Comparison of ENCODE assay signal across 8 mouse cellular contexts in the genomic region with DNA sequence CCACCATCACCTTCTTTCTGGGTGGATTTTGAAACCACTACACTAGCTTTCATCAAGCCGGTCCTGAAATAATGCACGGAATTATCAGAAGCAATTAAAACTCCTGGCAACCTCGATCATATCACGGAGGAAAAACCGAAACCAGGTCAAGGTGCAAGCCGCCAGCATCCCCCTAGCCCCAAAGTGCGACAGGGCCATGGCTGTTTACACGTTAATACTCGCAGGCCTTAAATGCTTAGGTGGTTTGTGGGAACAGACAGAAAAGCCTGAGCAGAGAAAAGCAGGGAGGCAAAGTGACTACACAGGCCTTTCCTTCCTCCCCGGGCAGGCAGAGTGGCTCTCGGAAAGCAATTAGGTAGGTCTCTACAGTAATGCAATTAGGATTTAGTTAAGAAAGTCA. TPM values are rescaled to one million over a fixed set of nuclear protein-coding genes. Genes with fewer than 3 reads are reported as not detected.
DNase-seq lines count a peak whose midpoint lies in the region; ATAC-seq and TF ChIP-seq lines count a peak whose summit lies in the region.

No protein-coding gene starts in this region.

- DNase-seq in retina, postnatal 1 day, result peak; percentile 17
- no peak for DNase-seq in retina, embryonic 14.5 days (ENCODE audit: low spot score)
- DNase-seq in c-Kit-positive CD71-positive TER-119-positive erythroid progenitor cells, embryonic 14.5 days (ENCODE audit: low spot score), result peak; percentile 30
- peak; percentile 12 for DNase-seq in heart, postnatal 0 days (ENCODE audit: low spot score)
- no peak for DNase-seq in neural tube, embryonic 11.5 days (ENCODE audit: low spot score)
- no peak for DNase-seq in left cerebral cortex, adult 11 months (ENCODE audit: low spot score)
- no peak for DNase-seq in right cerebral cortex, adult 18-20 months

- no peak for TF ChIP-seq CTCF in heart, postnatal 0 days (IDR thresholded peaks at IDR 0.05; ENCODE audit: low read depth)

- peaks cover 30% of the 10 kb centered on the region for H3K4me1 ChIP-seq in heart, postnatal 0 days (ENCODE audit: control insufficient read depth, insufficient read depth)
- peaks cover 35% of the 10 kb centered on the region for H3K4me1 ChIP-seq in limb, embryonic 12.5 days (replicated peaks)
- H3K4me1 ChIP-seq in neural tube, embryonic 11.5 days (ENCODE audit: control insufficient read depth, insufficient read depth, low read length), result peaks cover 24% of the 10 kb centered on the region

- peak overlapping the region; percentile 81 for H3K4me3 ChIP-seq in heart, postnatal 0 days (ENCODE audit: low read depth, low read length)
- H3K4me3 ChIP-seq in limb, embryonic 12.5 days (replicated peaks), result peak overlapping the region; percentile 77
- H3K4me3 ChIP-seq in neural tube, embryonic 11.5 days (ENCODE audit: low read depth, low read length), result peak overlapping the region; percentile 94

- H3K36me3 ChIP-seq in heart, postnatal 0 days (replicated peaks; ENCODE audit: control insufficient read depth, insufficient read depth, low read length), result no peaks in the 10 kb centered on the region
- no peaks in the 10 kb centered on the region for H3K36me3 ChIP-seq in limb, embryonic 12.5 days
- no peaks in the 10 kb centered on the region for H3K36me3 ChIP-seq in neural tube, embryonic 11.5 days (ENCODE audit: control insufficient read depth, insufficient read depth, low read length)

- no peak for ATAC-seq in heart, postnatal 0 days (ENCODE audit: insufficient read depth, low read depth)
- ATAC-seq in limb, embryonic 12.5 days (ENCODE audit: insufficient number of reproducible peaks, insufficient read depth, low FRiP score, low TSS enrichment, low read depth), result no peak
- ATAC-seq in neural tube, embryonic 11.5 days (ENCODE audit: insufficient read depth, low FRiP score, low TSS enrichment), result no peak

- WGBS in heart, postnatal 0 days, result 4% methylated on average over 11 of the region's 11 CpGs
- WGBS in limb, embryonic 12.5 days, result 8% methylated on average over 11 of the region's 11 CpGs
- 8% methylated on average over 11 of the region's 11 CpGs for WGBS in neural tube, embryonic 11.5 days

- no peak for TF ChIP-seq EP300 in heart, postnatal 0 days (IDR thresholded peaks at IDR 0.05; ENCODE audit: low read depth)

- H3K27ac ChIP-seq in heart, postnatal 0 days (ENCODE audit: low read depth), result peak overlapping the region; percentile 95
- peak overlapping the region; percentile 92 for H3K27ac ChIP-seq in limb, embryonic 12.5 days
- H3K27ac ChIP-seq in neural tube, embryonic 11.5 days (ENCODE audit: low read depth, low read length), result 0 out of 2 replicates have a peak overlapping the region, but pooled peaks have one; percentile 27

- peak overlapping the region; percentile 87 for H3K9ac ChIP-seq in heart, postnatal 0 days (replicated peaks; ENCODE audit: low read depth, low read length)
- H3K9ac ChIP-seq in limb, embryonic 12.5 days (replicated peaks), result peak overlapping the region; percentile 83
- peak overlapping the region; percentile 89 for H3K9ac ChIP-seq in neural tube, embryonic 11.5 days (ENCODE audit: low read length)

- H3K9me3 ChIP-seq in heart, postnatal 0 days (replicated peaks; ENCODE audit: control insufficient read depth, low read length), result no peaks in the 10 kb centered on the region
- no peaks in the 10 kb centered on the region for H3K9me3 ChIP-seq in limb, embryonic 12.5 days
- no peaks in the 10 kb centered on the region for H3K9me3 ChIP-seq in neural tube, embryonic 11.5 days (ENCODE audit: control insufficient read depth, low read length)

- H3K27me3 ChIP-seq in heart, postnatal 0 days (ENCODE audit: control insufficient read depth, insufficient read depth, low read length), result no peaks in the 10 kb centered on the region
- no peaks in the 10 kb centered on the region for H3K27me3 ChIP-seq in limb, embryonic 12.5 days
- H3K27me3 ChIP-seq in neural tube, embryonic 11.5 days (ENCODE audit: control insufficient read depth, insufficient read depth, low read length), result no peaks in the 10 kb centered on the region

- H3K4me2 ChIP-seq in heart, postnatal 0 days (ENCODE audit: low read depth, low read length), result peak overlapping the region; percentile 78
- H3K4me2 ChIP-seq in limb, embryonic 12.5 days, result peak overlapping the region; percentile 81
- H3K4me2 ChIP-seq in neural tube, embryonic 11.5 days (ENCODE audit: low read depth), result peak overlapping the region; percentile 80

RNA-seq across cellular contexts. Expression of a gene that starts 16.4 kb away (rescaled TPM):
- total RNA-seq in heart, postnatal 0 days (2014; rRNA removed; ENCODE audit: low replicate concordance), result 13.0 and 23.8 TPM in 2 replicates
- polyA plus RNA-seq in heart, postnatal 0 days (2015; fragmentation: Nextera tagmentation; extraction: Ambion mirVana), result 6.8 and 7.6 TPM in 2 replicates
- 22.8 and 26.0 TPM in 2 replicates for polyA plus RNA-seq in limb, embryonic 12.5 days (2016; fragmentation: Nextera tagmentation; extraction: Ambion mirVana)
- polyA plus RNA-seq in neural tube, embryonic 11.5 days (2014; fragmentation: Nextera tagmentation; extraction: Ambion mirVana), result 31.1 and 32.7 TPM in 2 replicates

Comparison
In these comparisons a context has a peak if more than half of its experiments do, and no peak if none do; other contexts are left out.
1. DNase-seq: peak in retina, postnatal 1 day (single experiment), c-Kit-positive CD71-positive TER-119-positive erythroid progenitor cells, embryonic 14.5 days (single experiment) and heart, postnatal 0 days (single experiment); none in retina, embryonic 14.5 days (single experiment), neural tube, embryonic 11.5 days (single experiment), left cerebral cortex, adult 11 months (single experiment) and right cerebral cortex, adult 18-20 months (single experiment).
2. H3K27ac ChIP-seq: peak in every context shown above with its lines; median percentile 95 in heart, postnatal 0 days; 92 in limb, embryonic 12.5 days; 27 in neural tube, embryonic 11.5 days.
3. Peak in every context shown above with its lines, with median percentiles within 50 percentile points of each other: H3K4me2 ChIP-seq, H3K4me3 ChIP-seq and H3K9ac ChIP-seq.